Mouse (Mus musculus) midbrain, embryonic 11.5 days (tissue): ENCODE results near the gene Klhdc3. TPM values are rescaled to one million over a fixed set of nuclear protein-coding genes. Genes with fewer than 3 reads are reported as not detected.

ENCODE experiments used
- ATAC-seq: fragments of 200-750 bp; cut with Nextera tagmentation; 2 replicates; pipeline ENCODE4 v1.8.0; 2017; ENCODE audit warnings: moderate TSS enrichment, moderate library complexity; ENCODE audit not compliant: low FRiP score
- DNase-seq: peaks from one replicate; pipeline ENCODE4 v3.0.0; 2015; ENCODE audit warnings: low spot score; ENCODE audit errors: missing footprints
- H3K27ac ChIP-seq: fragments of 300-500 bp; sonication (generic); 2 replicates; pipeline ENCODE4 v1.5.1; 2014; ENCODE audit warnings: low read depth, low read length
- H3K27me3 ChIP-seq: fragments of 300-500 bp; sonication (generic); 2 replicates; pipeline ENCODE4 v1.6.1; 2014; ENCODE audit warnings: mild to moderate bottlenecking, low read length, moderate library complexity, mixed read lengths; ENCODE audit not compliant: control insufficient read depth, insufficient read depth
- H3K36me3 ChIP-seq: fragments of 300-500 bp; sonication (generic); 2 replicates; pipeline ENCODE4 v1.6.1; 2014; ENCODE audit warnings: mild to moderate bottlenecking, low read length, moderate library complexity, mixed read lengths; ENCODE audit not compliant: control insufficient read depth, insufficient read depth
- H3K4me1 ChIP-seq: fragments of 300-500 bp; sonication (generic); 2 replicates; pipeline ENCODE4 v1.6.1; 2014; ENCODE audit warnings: low read length; ENCODE audit not compliant: control insufficient read depth, insufficient read depth
- H3K4me2 ChIP-seq: fragments of 300-500 bp; sonication (generic); 2 replicates; pipeline ENCODE4 v1.6.1; 2014; ENCODE audit warnings: mild to moderate bottlenecking, moderate library complexity
- H3K4me3 ChIP-seq: fragments of 300-500 bp; sonication (generic); 2 replicates; pipeline ENCODE4 v1.5.1; 2014; ENCODE audit warnings: low read depth, low read length
- H3K9ac ChIP-seq: fragments of 300-500 bp; sonication (generic); 2 replicates; pipeline ENCODE4 v1.6.1; 2014; ENCODE audit warnings: low read length
- H3K9me3 ChIP-seq: fragments of 300-500 bp; sonication (generic); 2 replicates; pipeline ENCODE4 v1.6.1; 2016; ENCODE audit warnings: low read length; ENCODE audit not compliant: control insufficient read depth
- WGBS: fragments of 180-500 bp; shearing (Covaris S2); extraction: QIAGEN DNeasy Blood & Tissue Kit; methylation state at CpG from one replicate; pipeline ENCODE4 v1.1.7; 2014; 5-methylcytosine and 5-hydroxymethylcytosine counted together
- polyA plus RNA-seq: library from polyadenylated mRNA; unstranded; fragments of >200 nt; fragmentation: Nextera tagmentation; extraction: Ambion mirVana; gene quantifications from 2 replicates; pipeline ENCODE4 v1.2.1, GENCODE M21; 2014

Gene Klhdc3
- polyA plus RNA-seq, 1 experiment from 2014 or later = 109 TPM

DNA sequence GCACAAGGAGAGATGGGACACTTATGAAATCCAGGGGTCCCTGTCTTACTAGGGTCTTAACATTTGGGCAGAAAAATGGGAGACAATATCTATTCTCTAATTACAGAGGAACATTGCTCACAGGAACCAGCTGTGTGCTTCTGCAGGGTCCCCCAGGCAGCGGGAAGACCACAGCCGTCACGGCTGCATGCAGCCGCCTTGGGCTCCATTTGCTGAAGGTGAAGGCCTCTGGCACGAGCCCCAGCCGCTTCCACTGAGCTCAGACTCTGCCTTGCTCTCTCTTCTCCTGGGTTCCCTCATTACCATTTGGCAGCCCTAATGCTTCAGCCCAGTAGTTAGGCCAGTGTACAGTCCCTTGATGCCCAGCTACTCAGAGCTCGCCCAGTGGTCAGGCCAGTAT lies 40.4 kb upstream of the Klhdc3 start:
- WGBS = 92% methylated on average over 7 of the region's 7 CpGs
- no peaks in the 10 kb centered on the region for H3K9me3 ChIP-seq
- ATAC-seq (no peak), DNase-seq (no peak)
- no peaks in the 10 kb centered on the region for H3K4me1 ChIP-seq
- H3K27me3 ChIP-seq = no peaks in the 10 kb centered on the region
- no peak overlapping the region for H3K9ac ChIP-seq
- H3K4me3 ChIP-seq = no peak overlapping the region
- no peak overlapping the region for H3K27ac ChIP-seq
- H3K4me2 ChIP-seq = no peak overlapping the region
- no peaks in the 10 kb centered on the region for H3K36me3 ChIP-seq

DNA sequence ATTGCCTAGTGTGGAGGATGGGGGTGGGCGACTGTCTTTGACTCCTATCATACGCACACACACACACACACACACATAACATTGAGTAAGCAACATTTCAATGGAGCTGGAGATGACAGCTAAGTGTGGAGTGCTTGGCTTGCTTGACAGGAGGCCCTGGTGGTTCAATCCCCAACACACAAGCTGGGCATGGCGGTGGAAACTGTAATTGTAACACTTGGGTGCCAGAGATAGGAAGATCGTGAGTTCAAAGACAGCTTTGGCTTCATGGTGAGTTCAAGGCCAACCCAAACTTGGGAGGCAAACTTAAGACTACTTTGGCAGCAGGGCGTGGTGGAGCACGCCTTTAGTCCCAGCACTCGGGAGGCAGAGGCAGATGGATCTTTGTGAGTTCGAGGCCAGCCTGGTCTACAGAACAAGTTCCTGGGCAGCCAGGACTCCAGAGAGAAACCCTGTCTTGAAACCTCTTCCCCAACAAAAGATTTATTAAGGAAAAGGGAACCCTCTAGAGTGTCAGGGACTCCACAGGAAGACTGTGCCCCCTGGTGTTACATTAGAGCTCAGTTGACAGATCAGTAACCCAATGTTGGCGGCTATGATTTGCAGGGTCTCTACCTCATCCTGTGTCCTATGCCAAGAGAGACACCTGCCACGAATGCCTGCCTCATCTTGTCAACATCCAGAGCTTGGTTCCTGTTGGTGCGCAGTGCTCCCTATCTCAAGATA lies 34.2 kb upstream of the Klhdc3 start:
- H3K27me3 ChIP-seq = no peaks in the 10 kb centered on the region
- no peak for ATAC-seq
- peaks cover 8% of the 10 kb centered on the region for H3K4me1 ChIP-seq
- WGBS = 95% methylated on average over 11 of the region's 11 CpGs
- no peak overlapping the region for H3K4me2 ChIP-seq
- peak; percentile 80 for DNase-seq
- peaks cover 6% of the 10 kb centered on the region; the same call in 1 of the 2 replicates for H3K36me3 ChIP-seq
- no peak overlapping the region for H3K4me3 ChIP-seq
- no peak overlapping the region for H3K27ac ChIP-seq
- no peak overlapping the region for H3K9ac ChIP-seq
- H3K9me3 ChIP-seq = no peaks in the 10 kb centered on the region

DNA sequence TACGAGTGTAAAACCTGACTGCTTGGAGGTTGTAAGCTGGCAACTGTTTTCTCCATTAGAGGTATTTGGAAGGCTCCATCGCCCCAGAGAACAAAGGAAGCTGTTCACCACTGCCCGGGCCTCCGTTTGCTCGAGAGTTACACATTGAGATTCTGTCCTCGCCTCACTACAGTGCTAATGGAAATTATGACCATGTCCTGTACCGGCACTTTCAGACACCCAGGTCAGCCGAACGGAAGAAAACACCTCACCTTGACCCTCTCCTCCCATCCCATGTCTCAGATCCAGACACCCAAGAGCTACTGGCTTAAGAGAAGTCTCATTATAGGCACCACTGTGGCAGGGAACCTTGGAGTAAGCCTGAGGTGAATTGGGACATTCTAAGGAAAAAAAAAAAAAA lies 33.1 kb upstream of the Klhdc3 start:
- Histone ChIP-seq H3K4me1 (peaks cover 8% of the 10 kb centered on the region), H3K36me3 (peaks cover 6% of the 10 kb centered on the region; the same call in 1 of the 2 replicates), H3K4me3 (no peak overlapping the region), H3K9me3 (no peaks in the 10 kb centered on the region), H3K27me3 (no peaks in the 10 kb centered on the region), H3K9ac (no peak overlapping the region), H3K27ac (no peak overlapping the region), H3K4me2 (no peak overlapping the region)
- ATAC-seq (no peak), DNase-seq (no peak)
- 90% methylated on average over 9 of the region's 9 CpGs for WGBS

DNA sequence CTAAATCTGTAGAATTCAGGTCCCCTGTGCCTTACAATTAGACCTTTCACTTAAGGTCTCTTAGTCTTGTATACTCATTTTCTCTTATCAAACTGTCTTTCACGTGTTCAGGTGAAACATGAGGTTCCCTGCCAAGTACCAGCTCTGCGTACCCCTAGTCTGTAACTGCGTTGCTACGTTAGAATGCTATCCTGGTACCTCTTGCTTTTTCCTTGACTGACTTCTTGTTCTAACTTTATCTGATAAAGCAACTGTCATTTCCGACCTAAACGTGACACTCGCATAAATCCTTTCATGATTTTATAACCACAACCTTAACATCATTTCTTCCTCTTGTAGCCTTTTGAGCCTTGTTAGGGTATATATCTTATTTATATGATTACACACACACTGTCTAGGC lies 31.7 kb upstream of the Klhdc3 start:
- WGBS = 81% methylated on average over 7 of the region's 7 CpGs
- peak overlapping the region; percentile 88; the same call in 1 of the 2 replicates for H3K9ac ChIP-seq
- DNase-seq (no peak), ATAC-seq (no peak)
- no peaks in the 10 kb centered on the region for H3K27me3 ChIP-seq
- peak overlapping the region; percentile 97 for H3K4me3 ChIP-seq
- peaks cover 8% of the 10 kb centered on the region for H3K4me1 ChIP-seq
- no peak overlapping the region for H3K27ac ChIP-seq
- H3K9me3 ChIP-seq = no peaks in the 10 kb centered on the region
- peak overlapping the region; percentile 100 for H3K4me2 ChIP-seq
- H3K36me3 ChIP-seq = peaks cover 6% of the 10 kb centered on the region; the same call in 1 of the 2 replicates

DNA sequence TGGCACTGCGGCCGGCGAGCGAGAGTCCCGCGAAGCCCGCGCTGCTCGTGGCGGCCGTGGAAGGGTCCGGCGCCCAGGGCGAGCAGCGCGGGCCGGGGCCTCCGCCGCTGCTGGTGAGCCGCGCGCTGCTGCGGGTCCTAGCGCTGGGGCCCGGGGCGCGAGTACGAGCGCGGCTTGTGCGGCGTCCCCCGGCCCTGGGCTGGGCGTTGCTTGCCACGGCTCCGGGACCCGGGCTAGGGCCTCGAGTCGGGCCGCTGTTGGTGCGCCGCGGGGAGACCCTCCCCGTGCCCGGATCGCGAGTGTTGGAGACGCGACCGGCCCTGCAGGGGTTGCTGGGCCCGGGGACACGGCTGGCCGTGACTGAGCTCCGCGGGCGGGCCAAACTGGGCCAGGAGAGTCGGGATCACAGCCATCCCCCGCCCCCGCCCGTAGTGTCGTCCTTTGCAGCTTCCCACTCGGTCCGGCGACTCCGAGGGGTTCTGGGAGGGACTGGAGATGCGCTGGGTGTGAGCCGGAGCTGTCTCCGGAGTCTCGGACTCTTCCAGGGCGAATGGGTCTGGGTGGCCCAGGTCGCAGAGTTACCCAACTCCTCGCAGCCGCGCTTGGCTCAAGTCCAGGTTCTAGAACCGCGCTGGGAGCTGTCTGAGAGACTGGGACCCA lies 31.0 kb upstream of the Klhdc3 start:
- Histone ChIP-seq H3K27ac (no peak overlapping the region), H3K9me3 (no peaks in the 10 kb centered on the region), H3K4me2 (peak overlapping the region; percentile 100), H3K4me1 (peaks cover 8% of the 10 kb centered on the region), H3K4me3 (peak overlapping the region; percentile 97), H3K27me3 (no peaks in the 10 kb centered on the region), H3K36me3 (peaks cover 6% of the 10 kb centered on the region; the same call in 1 of the 2 replicates), H3K9ac (peak overlapping the region; percentile 88)
- WGBS = under 1% methylated on average over 67 of the region's 76 CpGs
- ATAC-seq (peak; percentile 33), DNase-seq (no peak)

DNA sequence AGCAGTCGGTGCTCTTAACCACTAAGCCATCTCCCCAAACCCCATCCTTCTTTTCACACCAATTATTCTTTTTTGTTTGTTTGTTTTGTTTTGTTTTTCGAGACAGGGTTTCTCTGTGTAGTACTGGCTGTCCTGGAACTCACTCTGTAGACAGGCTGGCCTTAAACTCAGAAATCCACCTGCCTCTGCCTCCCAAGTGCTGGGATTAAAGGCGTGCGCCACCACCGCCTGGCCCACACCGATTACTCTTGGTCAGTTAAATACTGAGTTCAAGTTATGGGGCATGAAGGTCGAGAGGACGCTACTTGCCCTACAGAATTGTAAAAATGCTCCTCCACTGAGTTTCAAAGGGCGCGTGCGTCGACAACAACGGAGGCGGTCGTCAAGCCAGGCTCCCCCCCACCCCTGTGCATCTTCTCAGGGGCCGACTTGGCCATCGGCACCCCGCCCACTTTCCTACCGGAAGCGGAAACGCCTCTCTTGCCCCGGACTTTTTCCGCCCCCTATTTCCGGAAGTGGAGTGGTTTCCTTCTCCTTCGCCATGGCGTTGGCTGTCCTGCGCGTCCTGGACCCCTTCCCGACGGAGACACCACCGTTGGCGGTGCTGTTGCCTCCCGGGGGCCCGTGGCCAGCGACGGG lies 30.4 kb upstream of the Klhdc3 start, which contains the start of gene Pex6:
Gene Pex6 (plus strand): TSS at position 505 of the 639 bp plus-strand sequence.
- peak within 1 kb of the TSS; percentile 100 for H3K4me2 ChIP-seq
- no peaks in the 10 kb centered on the region for H3K9me3 ChIP-seq
- H3K4me3 ChIP-seq = peak within 1 kb of the TSS; percentile 97
- H3K27ac ChIP-seq = no peak within 1 kb of the TSS; the same call in 1 of the 2 replicates
- ATAC-seq (peak; percentile 91), DNase-seq (peak; percentile 99)
- H3K4me1 ChIP-seq = peaks cover 8% of the 10 kb centered on the region
- WGBS = 9% methylated on average over 36 of the region's 36 CpGs
- peak within 1 kb of the TSS; percentile 88 for H3K9ac ChIP-seq
- no peaks in the 10 kb centered on the region; the same call in 1 of the 2 replicates for H3K27me3 ChIP-seq
- peaks cover 6% of the 10 kb centered on the region; the same call in 1 of the 2 replicates for H3K36me3 ChIP-seq

DNA sequence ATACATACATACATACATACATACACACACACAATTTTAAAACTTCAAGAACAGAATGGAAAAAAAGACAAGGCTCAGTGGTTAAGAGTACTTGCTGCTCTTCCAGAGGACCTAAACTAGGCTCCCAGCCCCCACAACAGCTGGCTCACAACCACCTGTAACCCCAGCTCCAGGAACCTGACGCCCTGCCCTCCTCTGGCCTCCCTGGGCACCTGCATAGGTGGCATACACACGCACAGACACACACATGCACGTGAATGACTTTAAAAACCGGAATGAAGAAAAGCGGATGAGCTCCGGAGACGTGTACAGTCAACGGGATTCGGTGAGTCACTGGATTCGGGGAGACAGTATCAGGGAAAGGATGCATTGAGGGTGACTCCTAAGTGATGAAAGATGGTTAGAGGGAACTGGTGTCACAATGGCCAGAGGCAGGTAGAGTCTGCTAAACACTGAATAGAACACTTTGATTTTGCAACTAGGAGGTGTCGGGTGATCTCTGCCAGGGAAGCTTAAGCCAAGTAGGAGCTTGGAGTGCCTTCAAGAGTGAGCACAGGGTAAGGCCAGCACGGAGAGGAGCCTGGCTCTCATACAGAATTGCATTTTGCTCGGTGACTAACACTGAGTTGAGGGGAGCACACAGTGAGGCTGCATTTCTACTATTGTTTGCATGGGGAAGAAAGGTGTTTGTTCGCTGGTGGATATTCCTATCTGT lies 25.8 kb upstream of the Klhdc3 start:
- WGBS = 93% methylated on average over 14 of the region's 14 CpGs

DNA sequence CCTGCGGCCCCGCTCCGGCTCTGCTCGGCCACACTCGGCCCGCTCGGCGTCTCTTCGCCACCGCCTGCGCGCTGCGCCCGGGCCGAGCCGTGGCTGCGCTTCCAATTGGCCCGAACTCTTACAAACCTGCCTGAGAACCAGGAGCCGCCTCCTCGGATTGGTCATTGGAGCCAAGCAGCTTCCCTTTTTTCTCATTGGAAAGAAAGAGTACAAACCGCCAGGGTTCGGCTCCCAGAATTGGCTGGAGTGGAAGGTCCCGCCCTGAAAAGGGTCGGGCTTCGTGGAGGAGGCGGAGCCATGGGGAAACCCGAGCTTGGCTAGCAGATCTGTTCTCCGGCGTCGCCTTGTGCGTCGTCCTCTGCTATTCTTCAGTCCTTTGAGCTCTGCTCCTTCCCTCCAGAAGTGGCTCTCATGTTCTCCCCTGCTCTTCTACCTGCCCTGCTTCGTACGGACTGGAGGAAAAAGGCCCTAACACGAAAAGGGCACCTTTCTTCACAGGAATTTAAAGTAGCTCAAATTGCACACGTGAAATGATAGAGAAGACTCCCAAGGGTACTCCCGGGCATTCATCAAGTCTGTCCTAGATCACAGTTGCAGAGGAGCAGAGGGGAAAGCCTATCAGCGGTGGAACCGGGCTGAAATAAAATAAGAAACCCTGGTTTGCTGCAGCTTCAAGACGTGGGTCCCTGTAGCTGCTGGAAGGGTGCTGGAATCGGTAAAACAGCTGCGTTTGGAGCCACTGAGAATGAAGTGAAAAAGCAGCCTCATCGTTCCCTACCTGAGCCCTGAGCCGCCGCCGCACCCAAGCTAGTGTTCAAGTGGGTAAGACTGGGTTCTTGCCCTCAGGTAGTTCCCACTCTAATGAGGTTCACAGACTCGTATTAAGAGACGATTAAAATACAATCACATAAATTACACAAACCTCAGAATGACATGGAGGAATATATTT lies 24.4 kb upstream of the Klhdc3 start, which contains the start of gene Ppp2r5d:
Gene Ppp2r5d (minus strand): TSS at position 225 of the 949 bp plus-strand sequence.
- Histone ChIP-seq H3K27ac (peak within 1 kb of the TSS; percentile 74), H3K36me3 (no peaks in the 10 kb centered on the region), H3K4me3 (peak within 1 kb of the TSS; percentile 87), H3K27me3 (no peaks in the 10 kb centered on the region; the same call in 1 of the 2 replicates), H3K4me1 (peaks cover 19% of the 10 kb centered on the region), H3K9me3 (no peaks in the 10 kb centered on the region), H3K9ac (peak within 1 kb of the TSS; percentile 90), H3K4me2 (peak within 1 kb of the TSS; percentile 62)
- 2% methylated on average over 48 of the region's 48 CpGs for WGBS
- ATAC-seq (peak; percentile 96), DNase-seq (peak; percentile 98)

More for the DNA sequence above, 25.8 kb upstream of the Klhdc3 start:
- no peaks in the 10 kb centered on the region for H3K9me3 ChIP-seq
- H3K4me3 ChIP-seq = no peak overlapping the region
- H3K36me3 ChIP-seq = no peaks in the 10 kb centered on the region
- no peak overlapping the region for H3K27ac ChIP-seq
- no peak for ATAC-seq
- no peaks in the 10 kb centered on the region; the same call in 1 of the 2 replicates for H3K27me3 ChIP-seq
- no peak overlapping the region for H3K9ac ChIP-seq
- DNase-seq = peak; percentile 74
- no peak overlapping the region for H3K4me2 ChIP-seq
- H3K4me1 ChIP-seq = peaks cover 17% of the 10 kb centered on the region
